Mouse (Mus musculus) C2C12 (cell line): ENCODE results near the gene Il1rl1.

Experiments
- CEBPB ChIP-seq: IDR thresholded peaks from one replicate; pipeline ENCODE4 v1.6.1; 2011; ENCODE audit warnings: low read depth, mild to moderate bottlenecking, control low read depth, moderate library complexity
- CTCF ChIP-seq: IDR thresholded peaks from one replicate; pipeline ENCODE4 v1.5.1; 2011; ENCODE audit not compliant: control insufficient read depth, insufficient read depth, insufficient read length
- MAX ChIP-seq: IDR thresholded peaks from one replicate; pipeline ENCODE4 v1.6.1; 2011; ENCODE audit warnings: mild to moderate bottlenecking, control low read depth

DNA sequence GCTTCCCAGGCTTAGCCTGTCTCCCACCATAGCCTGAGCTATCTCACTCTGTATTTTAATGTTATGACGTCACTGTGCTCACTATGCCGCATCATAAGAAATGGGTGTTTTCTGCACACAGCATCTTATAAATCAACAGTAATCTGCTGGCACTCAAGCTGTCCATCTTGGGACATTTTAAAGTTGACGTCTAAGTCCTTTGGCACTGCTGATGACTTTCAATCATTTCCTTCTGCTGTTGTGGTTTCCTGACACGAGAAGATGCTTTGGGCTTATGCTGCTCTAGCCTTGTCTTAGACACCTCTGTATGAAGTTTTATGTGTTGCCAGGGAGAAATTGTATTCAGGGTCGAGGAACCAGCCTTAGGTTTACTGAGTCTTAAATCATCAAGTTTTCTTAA is 75.2 kb downstream of the Il1rl1 start:
- TF ChIP-seq MAX (no peak), CTCF (no peak), CEBPB (no peak)
